Mouse (Mus musculus) adrenal gland, postnatal 36 days (tissue): ENCODE measurements around the gene Marf1. TPM values are rescaled to one million over a fixed set of nuclear protein-coding genes. Genes with fewer than 3 reads are reported as not detected.
A peak's percentile ranks its signal among the peaks of the same experiment; 100 is the strongest.
"Not testable (repeated sequence)": the region's sequence is repeated elsewhere in the genome, so short reads cannot be mapped to it uniquely, and the experiment has no call there.

Source experiments
- DNase-seq, 2 experiments: peaks; one replicate each; pipeline ENCODE4 v3.0.0; 2021; ENCODE audit warnings: mixed read lengths in 1 of 2
- long read RNA-seq, 2 experiments: library from polyadenylated mRNA; stranded (forward); transcript quantifications; one replicate each; pipeline ENCODE4 v2.0.0; 2021; ENCODE audit warnings: borderline sequencing depth in 2 of 2
- total RNA-seq, 2 experiments: library from RNA; stranded (reverse); gene quantifications; 2 replicates each; pipeline ENCODE4 v1.2.3; 2021

Marf1 gene
- total RNA-seq: 100 to 1,000 TPM; 110 to 152 TPM
- long read RNA-seq, experiment 1, partial matches to known transcripts: 6 of 58 reads
- long read RNA-seq, experiment 1, other reads (novel, unspliced or antisense): 52 of 58 reads
- long read RNA-seq, experiment 2, partial matches to known transcripts: 0 of 8 reads
- long read RNA-seq, experiment 2, other reads (novel, unspliced or antisense): 8 of 8 reads

DNA sequence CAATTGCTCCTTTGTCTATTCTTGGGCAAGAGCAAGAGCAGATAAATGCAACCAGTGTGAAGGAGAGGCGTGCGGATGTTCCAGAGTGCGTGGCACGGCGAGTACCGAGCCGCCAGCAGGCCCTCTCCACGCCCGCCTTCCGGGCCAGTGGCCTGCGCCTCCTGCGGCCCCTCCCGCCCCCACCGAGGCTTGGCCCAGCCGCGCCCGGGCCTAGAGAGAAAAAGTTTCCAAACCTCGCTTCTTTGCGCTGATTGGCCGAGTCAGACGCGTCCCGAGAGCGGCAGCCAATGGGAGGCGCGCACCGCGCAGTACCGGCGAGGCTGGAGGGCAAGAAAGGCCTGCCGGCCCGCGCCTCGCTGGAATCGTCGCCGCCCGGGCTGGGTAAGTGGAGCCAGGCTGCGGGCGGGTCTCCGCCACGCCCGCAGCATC lies at the start of gene Marf1, which contains the start of gene Nde1:
Gene Marf1, minus strand, starts transcription at position 364 of the 429 bp plus-strand sequence.
Gene Nde1, plus strand, starts transcription at position 288 of the 429 bp plus-strand sequence.
- DNase-seq: peak; percentile 97

DNA sequence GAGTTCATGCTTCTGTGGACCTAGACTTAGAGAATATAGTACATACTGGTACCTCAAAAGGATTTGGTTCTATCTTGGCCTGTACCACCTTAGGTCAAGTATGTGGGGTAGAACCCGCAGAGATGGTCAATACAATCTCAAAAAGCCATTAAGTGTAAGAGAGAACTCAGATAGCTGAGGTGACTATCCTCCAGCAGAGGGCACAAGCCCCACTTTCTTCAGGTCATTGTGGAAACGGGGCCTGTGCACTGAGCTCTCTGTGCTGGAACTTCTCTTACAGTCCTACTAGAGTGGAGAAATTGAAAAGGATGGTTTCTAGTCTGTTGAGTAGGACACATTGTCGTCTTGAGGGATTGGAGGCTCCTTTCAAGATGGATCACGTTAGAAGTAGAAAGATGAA lies 35.6 kb upstream of the Marf1 start:
- DNase-seq: no peak

DNA sequence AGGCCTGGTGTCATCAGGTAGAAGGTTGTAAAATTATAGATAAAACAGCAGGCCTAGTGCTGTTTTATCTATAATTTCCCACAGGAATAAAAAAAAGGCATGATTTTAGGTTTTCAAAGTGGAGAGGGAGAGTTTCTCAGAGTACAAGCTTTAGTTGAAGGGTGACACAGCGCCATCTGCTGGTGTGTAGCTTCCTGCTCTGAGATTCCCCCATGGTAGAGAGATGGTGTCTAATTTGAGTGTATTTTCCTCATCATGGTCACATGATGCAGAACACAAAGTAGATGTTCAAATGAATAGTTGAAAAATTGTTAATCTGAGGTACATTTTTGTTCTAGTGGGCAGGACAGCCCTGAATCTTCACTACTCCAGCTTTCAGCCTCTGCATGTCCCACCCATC lies 32.3 kb upstream of the Marf1 start:
- DNase-seq: peak; percentile 74 to 78

DNA sequence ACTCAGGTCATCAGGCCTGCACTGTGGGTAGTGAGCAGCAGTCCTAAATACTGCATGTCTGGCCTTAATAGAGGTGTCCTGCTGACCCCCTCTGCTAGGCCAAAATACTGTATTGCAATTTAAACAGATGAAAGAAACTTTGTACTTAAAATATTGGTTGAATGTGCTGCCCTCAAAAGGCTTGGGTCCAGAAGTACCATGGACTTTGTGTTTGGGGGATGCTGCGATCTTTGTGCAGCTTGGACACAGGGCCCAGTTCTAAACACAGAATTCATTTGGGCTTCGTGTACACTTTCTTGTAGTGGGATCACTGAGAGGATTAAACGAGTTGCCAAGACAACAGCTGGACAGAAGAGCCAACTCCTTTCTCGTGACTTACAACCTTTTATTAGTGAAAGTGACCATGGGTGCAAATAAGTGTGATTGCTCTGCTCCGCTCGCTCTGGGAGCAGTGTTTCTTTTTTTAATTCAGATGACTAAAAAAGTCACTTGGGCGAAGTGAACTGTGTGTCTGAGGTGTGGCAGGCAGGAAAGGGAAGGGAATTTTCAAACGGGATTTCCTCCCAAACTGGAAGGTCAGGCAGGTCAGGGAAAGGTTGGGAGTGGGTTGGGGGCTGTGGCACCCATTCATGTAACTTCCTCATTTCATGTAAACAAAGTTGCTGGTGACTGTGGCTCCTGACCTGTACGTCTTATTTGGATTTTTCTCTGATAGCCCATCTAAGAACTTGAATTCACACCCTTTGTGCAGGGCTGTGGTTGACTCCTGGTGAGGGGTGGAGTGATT lies 31.2 kb upstream of the Marf1 start:
- peak in 1 of 2 experiments; percentile 45 for DNase-seq

DNA sequence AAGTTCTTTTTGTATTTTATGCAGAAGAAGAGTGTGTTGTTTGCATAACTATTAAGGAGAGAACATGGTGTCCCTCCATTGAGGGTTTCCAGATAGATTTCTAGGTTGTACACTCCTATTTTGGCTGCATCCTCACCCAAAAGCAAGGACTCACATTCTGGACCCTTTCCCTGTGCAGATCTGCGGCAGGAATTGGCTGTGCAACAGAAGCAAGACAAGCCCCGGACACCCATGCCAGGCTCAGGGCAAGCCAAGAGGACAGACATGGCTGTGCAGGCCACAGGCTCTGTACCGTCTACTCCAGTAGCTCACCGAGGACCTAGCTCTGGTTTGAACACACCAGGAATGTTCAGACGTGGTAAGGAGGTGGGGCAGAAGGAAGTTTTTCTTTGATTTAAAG lies 22.4 kb upstream of the Marf1 start:
- DNase-seq: no peak

DNA sequence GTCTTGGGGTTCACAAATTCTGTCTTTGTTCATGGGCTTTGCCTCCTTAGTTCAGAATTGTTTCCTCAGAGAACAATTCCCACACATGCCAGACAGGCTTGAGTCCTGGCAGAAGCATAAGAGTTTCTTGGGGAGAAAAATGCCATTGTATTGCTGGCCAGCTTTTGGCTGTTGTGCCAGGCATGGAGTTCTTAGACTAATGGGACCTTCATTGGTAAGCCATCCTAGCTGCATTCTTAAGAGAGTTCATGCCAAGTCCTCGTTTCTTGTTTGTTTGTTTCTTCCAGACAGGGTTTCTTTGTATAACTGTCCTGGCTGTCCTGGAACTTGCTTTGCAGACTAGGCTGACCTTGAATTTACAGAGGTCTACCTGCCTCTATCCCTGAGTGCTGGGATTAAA lies 20.7 kb upstream of the Marf1 start:
- DNase-seq: no peak

DNA sequence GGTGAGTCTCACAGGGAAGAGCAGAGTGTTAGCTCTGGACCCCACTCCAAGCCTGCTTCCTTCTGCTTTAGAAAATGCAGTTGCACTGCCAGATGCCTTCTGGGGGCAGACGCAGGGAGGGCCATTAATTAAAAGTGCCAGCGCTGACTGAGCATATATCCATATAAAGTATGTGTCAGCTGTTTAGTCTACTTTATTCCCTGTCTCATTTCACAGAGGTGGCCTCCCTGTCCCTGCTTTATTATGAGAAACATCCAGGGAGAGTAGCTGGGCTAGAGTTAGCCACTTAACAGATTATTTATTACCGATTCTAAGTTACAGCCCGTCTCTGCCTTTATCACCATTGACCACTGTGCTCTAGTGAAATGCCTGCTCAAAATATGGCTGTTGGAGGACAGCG lies 19.2 kb upstream of the Marf1 start:
- no peak for DNase-seq

DNA sequence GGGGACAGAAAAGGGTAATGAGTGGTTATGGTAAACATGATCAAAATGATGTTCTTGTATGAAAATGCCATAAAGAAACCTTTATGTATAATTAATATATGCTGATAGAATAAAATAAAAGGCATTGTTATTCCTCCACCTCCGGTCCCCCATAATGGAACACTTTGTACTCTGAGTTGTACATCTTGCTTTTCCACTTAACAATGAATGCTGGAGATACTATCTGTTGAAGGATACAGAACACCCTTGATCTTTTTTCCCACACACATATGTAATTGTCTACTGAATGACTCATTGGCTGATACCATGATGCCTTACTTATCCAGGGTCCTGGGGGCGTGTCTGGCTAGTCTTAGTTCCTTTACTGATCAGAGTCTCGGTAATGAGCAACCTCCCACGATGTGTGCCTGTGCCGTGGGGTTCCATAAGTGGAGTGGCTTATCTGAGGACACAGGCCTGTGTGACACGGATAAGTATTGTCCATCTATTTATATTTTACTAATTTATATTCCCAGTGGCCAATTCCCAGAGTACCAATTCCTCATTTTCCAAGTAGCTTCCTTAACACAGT lies 17.1 kb upstream of the Marf1 start:
- DNase-seq: no peak

DNA sequence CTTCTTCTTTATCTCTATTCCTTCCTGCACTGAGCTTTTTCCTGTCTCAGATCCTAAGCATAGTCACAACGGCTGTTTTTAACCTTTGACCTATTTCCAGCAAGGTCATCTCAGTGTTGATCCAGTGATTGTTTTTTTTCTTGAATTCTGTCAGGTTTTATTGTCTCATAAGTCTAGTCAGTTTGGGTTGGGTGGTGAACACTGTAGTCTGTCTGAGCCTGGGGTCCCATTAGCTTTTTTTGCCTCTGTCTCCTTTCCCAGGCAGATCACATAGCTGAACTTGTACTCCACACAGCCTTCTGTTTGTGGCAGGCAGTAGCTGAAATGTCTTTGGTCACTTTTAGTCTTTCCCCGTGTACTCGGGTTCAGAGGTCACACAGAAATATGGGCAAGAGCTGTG lies 14.9 kb upstream of the Marf1 start:
- no peak for DNase-seq

DNA sequence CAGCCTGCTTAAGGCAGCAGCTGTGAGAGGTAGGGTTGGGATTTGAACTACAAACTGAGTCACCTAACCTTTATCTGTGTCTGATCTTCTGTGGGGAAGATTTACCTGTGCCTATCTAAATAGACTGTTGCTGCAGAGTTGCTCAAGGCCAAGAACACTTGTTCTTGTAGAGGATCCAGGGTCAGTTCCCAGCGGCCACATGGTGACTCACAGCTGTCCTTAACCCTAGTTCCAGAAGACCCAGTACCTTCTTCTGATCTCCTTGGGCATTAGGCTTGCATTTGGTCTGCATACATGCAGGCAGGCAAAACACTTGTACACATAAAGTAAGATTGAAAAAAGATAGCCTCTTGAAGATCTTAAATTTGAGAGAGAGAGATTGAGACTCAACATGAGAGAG lies 6.6 kb upstream of the Marf1 start:
- peak; percentile 27 to 36 for DNase-seq

DNA sequence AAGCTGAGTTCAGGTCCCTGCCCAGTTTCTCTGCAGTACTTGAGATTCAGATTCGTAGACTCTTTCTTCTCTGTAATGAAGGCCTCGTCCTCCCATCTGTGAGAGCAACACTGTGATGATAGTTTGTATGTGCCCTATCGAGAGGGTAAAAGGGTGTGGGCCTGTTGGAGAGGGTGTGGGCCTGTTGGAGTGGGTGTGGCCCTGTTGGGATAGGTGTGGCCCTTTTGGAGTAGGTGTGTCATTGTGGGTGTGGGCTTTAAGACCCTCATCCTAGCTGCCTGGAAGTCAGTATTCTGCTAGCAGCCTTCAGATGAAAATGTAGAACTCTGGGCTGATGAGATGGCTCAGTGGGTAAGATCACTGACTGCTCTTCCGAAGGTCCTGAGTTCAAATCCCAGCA lies 3.3 kb upstream of the Marf1 start:
- no peak for DNase-seq

DNA sequence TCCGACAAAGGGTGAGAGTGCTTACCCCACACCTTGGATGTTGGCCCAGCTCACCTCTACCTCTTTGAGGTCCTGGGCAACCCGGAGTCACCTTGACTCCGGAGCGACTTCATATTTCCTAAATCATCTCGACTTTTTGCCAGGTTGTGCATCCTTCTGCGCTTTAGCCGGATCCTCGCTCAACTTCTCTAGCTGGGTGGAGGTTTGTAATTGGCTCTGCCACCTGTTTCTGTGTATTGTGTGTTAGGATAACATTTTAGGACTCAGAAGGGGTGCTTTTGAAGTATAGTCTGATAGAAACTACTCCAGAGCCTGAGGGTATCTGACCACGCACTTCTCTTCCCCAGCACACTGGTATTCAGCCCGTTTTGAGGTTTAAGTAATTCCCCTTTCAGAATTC lies 580 bp upstream of the Marf1 start:
- DNase-seq: peak in 1 of 2 experiments; percentile 5

DNA sequence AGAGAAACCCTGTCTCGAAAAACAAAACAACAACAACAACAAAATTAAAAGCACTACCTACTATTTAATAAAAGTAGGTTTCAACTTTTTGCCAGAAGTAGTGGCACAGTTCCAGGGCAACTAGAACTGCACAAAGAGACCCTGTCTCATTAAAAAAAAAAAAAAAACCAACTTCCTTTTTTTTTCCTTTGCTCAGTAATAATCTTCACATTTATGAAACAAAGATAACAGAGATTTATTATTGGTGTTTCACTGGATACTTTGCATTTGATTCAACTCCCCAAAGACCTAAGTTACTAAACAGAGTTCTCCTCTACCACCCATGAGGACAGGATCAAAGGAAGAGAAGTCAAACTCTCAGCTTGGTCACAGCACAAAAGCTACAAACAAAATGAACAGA lies 2.2 kb downstream of the Marf1 start:
- DNase-seq: no peak

DNA sequence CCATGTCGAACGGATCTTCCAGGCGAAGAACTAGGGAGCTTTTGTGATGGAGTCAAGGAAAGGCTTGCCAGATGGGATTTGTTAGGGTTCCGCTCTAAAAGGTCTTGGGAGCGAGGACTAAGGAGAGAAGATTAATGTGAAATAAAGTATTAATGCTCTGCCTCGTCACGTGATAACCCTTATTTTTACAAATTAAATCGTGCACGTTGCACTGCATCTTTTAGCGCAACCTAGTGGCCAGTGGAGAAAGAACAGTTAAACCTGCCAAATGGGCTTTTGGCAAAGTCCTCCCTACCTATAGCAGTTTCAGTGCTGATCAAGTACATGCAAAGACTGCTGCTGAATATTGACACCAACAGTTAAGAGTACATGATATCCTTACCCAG lies 3.4 kb downstream of the Marf1 start:
- DNase-seq: peak; percentile 63 to 78

DNA sequence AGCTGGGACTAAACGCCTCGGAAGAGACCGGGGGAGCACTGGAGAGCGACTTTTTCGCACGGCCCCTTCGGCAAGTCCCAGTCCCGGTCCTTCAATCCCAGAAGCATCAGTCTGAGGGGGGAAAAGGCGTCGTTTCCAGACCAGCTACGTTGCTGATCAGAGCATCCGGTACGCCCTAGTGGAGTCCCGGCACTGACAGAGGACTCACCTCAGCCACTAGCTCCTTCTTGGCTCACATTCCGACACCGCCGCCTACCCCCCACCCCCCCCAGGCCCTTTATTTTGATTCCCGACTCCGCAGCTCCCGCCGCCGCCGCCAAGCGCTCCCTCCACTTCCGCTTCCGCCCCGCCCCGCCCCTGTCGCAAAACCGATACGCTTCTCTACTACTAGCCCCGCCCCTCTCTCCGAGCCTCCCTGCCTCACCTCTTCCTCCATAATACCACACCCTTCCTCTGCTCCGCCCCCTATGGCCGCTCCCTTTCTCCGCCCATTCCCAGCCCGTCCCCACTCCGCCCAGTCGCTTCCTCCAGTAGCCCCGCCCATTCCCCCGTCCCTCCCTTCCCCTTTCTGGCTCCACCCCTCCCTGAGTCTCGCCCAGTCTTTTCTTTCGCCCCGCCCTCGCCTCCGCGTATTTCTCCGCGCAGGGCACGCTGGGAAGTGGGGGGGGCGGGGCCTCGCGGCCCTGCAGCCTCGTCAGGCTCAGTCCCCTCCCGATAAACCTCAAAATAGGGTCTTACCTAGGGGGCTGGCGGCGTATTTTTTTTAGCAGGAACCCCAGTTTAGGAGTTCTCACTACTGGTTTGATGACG lies 4.0 kb downstream of the Marf1 start:
- peak; percentile 100 for DNase-seq

DNA sequence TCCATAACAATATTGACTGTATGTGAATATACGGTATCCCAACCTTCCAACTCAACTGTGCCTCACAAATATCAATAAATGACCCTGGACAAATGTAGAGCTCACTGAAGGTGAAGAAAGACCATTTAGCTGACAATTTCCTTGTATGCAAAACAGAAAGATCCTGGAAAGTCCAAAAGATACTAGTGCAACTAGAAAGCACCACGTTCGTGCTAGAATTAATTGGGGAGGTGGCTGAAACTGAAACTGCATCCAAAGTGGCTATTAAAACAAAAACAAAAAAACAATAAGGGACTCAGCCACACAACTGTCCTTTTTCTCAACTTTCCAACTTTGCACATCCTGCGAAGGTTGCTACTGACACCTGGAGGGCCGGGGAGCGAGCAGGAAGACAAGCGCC lies 4.6 kb downstream of the Marf1 start:
- DNase-seq: no peak

DNA sequence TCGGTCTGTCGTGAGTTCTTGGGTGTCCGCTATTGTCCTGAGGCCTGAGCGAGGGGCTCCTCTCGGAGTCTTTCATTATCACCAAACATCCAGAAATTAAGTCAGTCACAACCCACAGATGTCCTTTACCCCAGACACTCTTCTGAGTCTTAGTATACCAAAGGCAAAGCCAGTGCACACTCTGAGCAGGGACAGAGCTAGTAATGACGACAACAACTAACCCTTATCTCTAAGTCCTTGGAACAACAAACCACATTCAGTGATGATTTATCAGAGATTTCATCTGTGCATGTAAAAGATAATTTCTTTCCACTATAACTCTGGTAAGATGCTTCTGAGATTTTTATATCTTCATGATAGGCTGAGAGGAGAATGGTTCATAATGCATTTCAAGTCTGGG lies 6.8 kb downstream of the Marf1 start:
- DNase-seq: no peak

DNA sequence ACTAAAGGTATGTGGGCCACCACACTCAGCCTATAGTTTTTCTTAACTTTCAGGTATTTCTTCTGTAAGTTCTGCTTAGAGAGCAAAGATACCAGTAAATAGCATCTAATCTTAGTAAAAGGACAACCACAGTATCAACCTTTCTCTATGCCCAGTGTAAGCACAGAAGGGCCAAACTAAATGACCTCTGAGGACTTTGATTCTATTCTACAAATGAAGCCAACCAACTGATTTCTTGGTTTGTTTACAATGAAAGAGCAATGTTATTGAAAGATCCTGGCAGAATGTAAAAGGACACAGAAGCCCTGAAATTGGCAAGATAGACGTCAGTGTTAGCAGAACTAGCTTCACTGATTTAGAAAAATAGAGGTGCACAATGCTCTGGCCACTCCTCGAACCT lies 7.5 kb downstream of the Marf1 start:
- DNase-seq: not testable (repeated sequence)

DNA sequence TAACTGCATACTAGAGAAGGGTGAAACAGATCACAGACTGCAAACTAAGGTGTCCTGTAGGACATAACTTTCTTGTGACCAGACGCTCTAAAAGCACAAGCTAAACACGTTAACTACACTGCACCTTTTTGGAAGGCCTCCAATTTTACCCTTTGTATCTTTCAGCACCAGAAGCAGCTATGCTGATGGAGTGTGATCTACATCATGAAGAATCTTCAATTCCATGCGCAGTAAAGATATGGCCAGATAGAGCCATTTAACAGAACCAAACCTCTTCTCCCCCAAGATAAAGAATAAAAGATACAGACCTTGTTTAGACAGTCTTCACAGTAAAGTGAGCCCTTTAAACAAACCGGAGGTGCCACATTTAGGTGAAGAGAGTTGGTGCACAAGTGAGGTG lies 11.4 kb downstream of the Marf1 start:
- no peak for DNase-seq

DNA sequence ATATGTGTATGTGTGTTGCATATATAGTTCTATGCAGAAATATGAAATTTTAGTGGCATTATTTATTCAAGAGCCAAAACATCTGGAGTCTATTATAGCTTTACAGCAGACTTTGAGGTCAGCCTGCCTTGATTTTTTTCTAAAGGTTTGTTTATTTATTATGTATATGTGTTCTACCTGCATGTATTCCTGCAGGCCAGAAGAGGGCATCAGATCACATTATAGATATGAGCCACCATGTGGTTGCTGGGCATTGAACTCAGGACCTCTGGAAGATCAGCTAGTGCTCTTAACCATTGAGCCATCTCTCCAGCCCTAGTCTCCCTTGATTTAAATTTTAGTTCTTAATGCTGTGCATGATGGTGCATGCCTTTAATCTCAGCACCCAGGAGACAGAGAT lies 15.4 kb downstream of the Marf1 start:
- no peak for DNase-seq

DNA sequence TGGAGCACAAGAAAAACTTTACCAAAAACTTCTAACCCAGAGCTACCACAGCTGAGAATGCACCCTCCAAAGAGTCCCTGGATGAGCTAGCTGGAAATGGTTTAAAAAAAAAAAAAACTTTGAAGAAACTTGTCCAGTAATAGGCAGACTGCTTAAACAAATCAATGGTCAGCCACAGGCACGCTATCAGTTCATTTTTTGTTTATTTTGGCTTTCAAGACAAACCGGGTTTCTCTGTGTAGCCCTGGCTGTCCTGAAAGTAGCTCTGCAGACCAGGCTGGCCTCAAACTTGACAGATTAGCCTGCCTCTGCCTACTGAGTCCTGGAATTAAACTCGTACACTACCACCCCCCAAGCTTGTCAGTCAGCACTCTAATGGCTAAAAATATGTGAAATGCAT lies 19.9 kb downstream of the Marf1 start:
- no peak for DNase-seq

DNA sequence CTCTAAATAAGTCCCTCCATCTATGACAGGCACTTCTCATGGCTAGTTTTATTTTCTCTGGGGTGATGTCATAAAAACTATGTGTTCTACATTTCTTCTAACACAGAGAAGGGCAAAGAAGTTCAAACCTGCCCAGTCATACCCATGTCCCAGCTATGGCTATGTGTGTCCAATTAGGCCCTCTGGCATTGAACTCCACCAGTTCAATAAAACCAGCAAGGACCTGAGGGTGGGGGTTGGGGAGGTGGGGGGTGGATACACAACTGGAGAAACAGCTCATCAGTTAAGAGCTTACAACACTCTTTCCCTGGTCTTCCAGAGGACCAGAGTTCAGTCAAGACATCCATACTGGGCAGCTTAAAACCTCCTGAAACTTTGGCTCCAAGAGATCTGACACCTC lies 24.0 kb downstream of the Marf1 start:
- no peak for DNase-seq
